Mouse (Mus musculus): ENCODE results near the gene Hs3st1. TPM values are rescaled to one million over a fixed set of nuclear protein-coding genes. Genes with fewer than 3 reads are reported as not detected.

Hs3st1 gene
- not detected for polyA plus RNA-seq (2017; shearing (Covaris generic))

DNA sequence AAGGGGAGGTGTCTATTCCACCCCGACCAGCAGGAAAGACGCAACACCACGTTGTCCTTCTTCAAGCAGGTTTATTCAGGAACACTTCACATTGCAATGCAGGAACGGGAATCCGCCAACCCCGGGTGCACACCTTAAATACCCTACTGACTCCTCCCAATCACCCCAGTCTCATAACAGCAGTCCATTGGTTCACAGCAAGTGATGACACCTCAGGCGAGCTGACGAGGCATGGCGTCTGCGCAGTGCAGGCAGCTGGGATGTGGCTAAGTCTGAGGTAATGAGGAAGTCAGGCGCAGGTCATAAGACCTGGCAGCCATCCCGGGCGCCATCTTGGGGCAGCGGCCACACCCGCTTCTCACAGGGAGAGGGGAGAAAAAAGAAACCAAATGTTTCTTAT, at the start of gene Hs3st1:
Gene Hs3st1, minus strand, starts transcription at position 101 of the 400 bp plus-strand sequence.

Measured in CD4-positive, CD25-positive, alpha-beta regulatory T cell (primary cell).